10 mouse cellular contexts compared by ENCODE assay signal in genomic region chr6:84233783-84234182, GRCm38 (mm10).
A peak's percentile ranks its signal among the peaks of the same experiment; 100 is the strongest.
DNase-seq lines count a peak whose midpoint lies in the region.
"Had no signal": no experiment of that assay in that cellular context is flagged by ENCODE, and none has a peak within 500 bp of the region (broad histone marks: within the 10 kb centered on the region; RNA-seq: fewer than 3 reads in every experiment).

No protein-coding gene starts in this region.

- DNase-seq in heart, adult 11 months: peak; percentile 93
- no peak for DNase-seq in heart, postnatal 36 days
- DNase-seq in lung, postnatal 36 days: peak; percentile 34
- DNase-seq in lung, postnatal 10 days: no peak
- peak; percentile 50 for DNase-seq in heart, postnatal 4 days
- peak; percentile 48 for DNase-seq in large intestine, adult 2 months (ENCODE audit: low read depth, low spot score)
- DNase-seq in thymus, postnatal 36 days: no peak
- no peak for DNase-seq in cerebellum, adult 9-10 months
- DNase-seq: gastrocnemius, postnatal 14 days; retina, postnatal 1 day had no signal

- intact Hi-C loops in heart, postnatal 36 days (cut with DNase I): no loop called here

- 25% methylated on average over 6 of the region's 6 CpGs for WGBS in large intestine, adult 2 months

Comparison
In these comparisons a context has a peak if more than half of its experiments do, and no peak if none do; other contexts are left out.
1. DNase-seq: peak in heart, adult 11 months (single experiment), lung, postnatal 36 days (single experiment), heart, postnatal 4 days (single experiment) and large intestine, adult 2 months (single experiment); none in heart, postnatal 36 days (0 of 2), lung, postnatal 10 days (single experiment), thymus, postnatal 36 days (0 of 2) and cerebellum, adult 9-10 months (single experiment).